ENCODE assay signal across 8 mouse cellular contexts in the genomic region with DNA sequence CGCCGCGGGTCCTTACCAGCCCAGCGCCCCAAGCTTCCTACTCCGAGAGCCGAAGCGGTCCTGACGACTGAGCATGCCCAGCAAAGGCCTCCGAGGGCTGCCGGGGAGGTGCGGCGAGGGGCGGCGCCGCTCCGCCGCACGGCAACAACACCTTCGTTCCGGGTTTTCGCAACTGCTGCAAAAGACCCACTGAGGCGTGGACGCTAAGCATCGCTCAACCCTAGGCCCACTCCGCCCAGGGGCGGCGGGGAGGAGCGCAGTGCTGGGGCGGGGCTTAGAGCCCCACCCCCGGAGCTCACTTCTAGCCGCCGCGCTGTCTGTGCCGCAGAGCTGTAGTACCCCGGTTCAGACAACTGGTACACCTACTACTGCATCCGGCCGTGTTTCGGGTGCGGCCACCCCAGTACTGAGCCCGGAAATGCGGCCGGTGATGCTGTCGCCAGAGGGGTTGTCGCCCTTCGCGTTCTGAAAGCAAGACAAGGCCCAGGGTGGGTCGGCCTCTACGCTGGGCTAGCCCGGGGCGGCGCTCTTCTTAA. TPM values are rescaled to one million over a fixed set of nuclear protein-coding genes. Genes with fewer than 3 reads are reported as not detected.
A peak's percentile ranks its signal among the peaks of the same experiment; 100 is the strongest.
DNase-seq lines count a peak whose midpoint lies in the region; ATAC-seq and TF ChIP-seq lines count a peak whose summit lies in the region.

No protein-coding gene starts in this region.

- peak overlapping the region; percentile 75 for H3K4me2 ChIP-seq in forebrain, embryonic 16.5 days (ENCODE audit: low read length)
- H3K4me2 ChIP-seq in lung, embryonic 14.5 days = peak overlapping the region; percentile 72

- H3K4me3 ChIP-seq in G1E (ENCODE audit: low read depth, low read length) = peak overlapping the region; percentile 93
- peak overlapping the region; percentile 86 for H3K4me3 ChIP-seq in forebrain, embryonic 16.5 days (replicated peaks; ENCODE audit: low read length)
- peak overlapping the region; percentile 70 for H3K4me3 ChIP-seq in layer of hippocampus, adult 2 months
- H3K4me3 ChIP-seq in lung, embryonic 14.5 days (ENCODE audit: low read depth, low read length) = peak overlapping the region; percentile 71
- H3K4me3 ChIP-seq in olfactory bulb, adult 2 months (ENCODE audit: insufficient read depth, low read depth, low read length) = peak overlapping the region; percentile 87
- peak overlapping the region; percentile 98 for H3K4me3 ChIP-seq in thymus, adult 2 months (ENCODE audit: control insufficient read depth, insufficient read depth, low read length)

- peak; percentile 85 for DNase-seq in G1E (ENCODE audit: low spot score)
- DNase-seq in cerebellum, adult 18-20 months = peak; percentile 92 to 93
- peak; percentile 92 to 94 for DNase-seq in heart, postnatal 36 days
- peak; percentile 93 to 94 for DNase-seq in layer of hippocampus, adult 2 months (ENCODE audit: low spot score in 2 of 2)
- DNase-seq in lung, embryonic 14.5 days = peak; percentile 97
- DNase-seq in thymus, adult 2 months = peak; percentile 95

- intact Hi-C loops in heart, postnatal 36 days (cut with DNase I) = loop anchor here (2.0 to 10.0 kb wide), 3 partner anchors 22 to 330 kb away; partner anchors contain the start of gene Spaca6

- WGBS in forebrain, embryonic 16.5 days = under 1% methylated on average over 51 of the region's 51 CpGs
- under 1% methylated on average over 51 of the region's 51 CpGs for WGBS in lung, embryonic 14.5 days
- WGBS in olfactory bulb, adult 2 months = under 1% methylated on average over 51 of the region's 51 CpGs
- under 1% methylated on average over 51 of the region's 51 CpGs for WGBS in thymus, adult 2 months

- ATAC-seq in G1E (ENCODE audit: extremely low read depth, insufficient number of reproducible peaks, low FRiP score, poor library complexity, severe bottlenecking) = peak; percentile 69
- ATAC-seq in forebrain, embryonic 16.5 days = peak; percentile 96
- ATAC-seq in lung, embryonic 14.5 days (ENCODE audit: insufficient read depth) = peak; percentile 97

- TF ChIP-seq CTCF in G1E (IDR thresholded peaks at IDR 0.05; ENCODE audit: low read depth, low read length) = no peak
- peak; percentile 50 for TF ChIP-seq CTCF in layer of hippocampus, adult 2 months (conservative IDR thresholded peaks at IDR 0.05)
- 0 out of 2 replicates have a peak, but pooled peaks have one; percentile 18 for TF ChIP-seq CTCF in lung, embryonic 14.5 days (IDR thresholded peaks at IDR 0.05; ENCODE audit: low read depth)
- 0 out of 2 replicates have a peak, but pooled peaks have one; percentile 25 for TF ChIP-seq CTCF in olfactory bulb, adult 2 months (IDR thresholded peaks at IDR 0.05; ENCODE audit: insufficient read depth, low read depth, low read length)
- 0 out of 2 replicates have a peak, but pooled peaks have one; percentile 45 for TF ChIP-seq CTCF in thymus, adult 2 months (IDR thresholded peaks at IDR 0.05; ENCODE audit: borderline replicate concordance, control insufficient read depth, extremely low read depth, insufficient read depth, low read length, poor library complexity)

- no peaks in the 10 kb centered on the region for H3K27me3 ChIP-seq in G1E (ENCODE audit: insufficient read depth, low read length)
- H3K27me3 ChIP-seq in forebrain, embryonic 16.5 days (replicated peaks; ENCODE audit: control insufficient read depth, insufficient read depth, low read length) = no peaks in the 10 kb centered on the region
- no peaks in the 10 kb centered on the region for H3K27me3 ChIP-seq in lung, embryonic 14.5 days (ENCODE audit: insufficient read depth, low read length)
- no peaks in the 10 kb centered on the region for H3K27me3 ChIP-seq in thymus, adult 2 months (ENCODE audit: control insufficient read depth, insufficient read depth, low read length)

- TF ChIP-seq POLR2A in olfactory bulb, adult 2 months (IDR thresholded peaks at IDR 0.05; ENCODE audit: insufficient read depth, low read depth, low read length) = peak; percentile 73
- TF ChIP-seq POLR2A in thymus, adult 2 months (IDR thresholded peaks at IDR 0.05; ENCODE audit: control insufficient read depth, extremely low read depth, insufficient read depth, low read length, poor library complexity) = peak; percentile 92

- peaks cover 22% of the 10 kb centered on the region for H3K4me1 ChIP-seq in G1E (ENCODE audit: insufficient read depth, low read depth, low read length)
- peaks cover 17% of the 10 kb centered on the region for H3K4me1 ChIP-seq in forebrain, embryonic 16.5 days (replicated peaks; ENCODE audit: control insufficient read depth, insufficient read depth, low read length)
- no peaks in the 10 kb centered on the region for H3K4me1 ChIP-seq in lung, embryonic 14.5 days (ENCODE audit: insufficient read depth)
- peaks cover 3% of the 10 kb centered on the region; the same call in 1 of the 2 replicates for H3K4me1 ChIP-seq in olfactory bulb, adult 2 months (ENCODE audit: control insufficient read depth, insufficient read depth, low read length)
- H3K4me1 ChIP-seq in thymus, adult 2 months (replicated peaks; ENCODE audit: control insufficient read depth, insufficient read depth, low read length) = no peaks in the 10 kb centered on the region; the same call in 1 of the 2 replicates

- H3K9me3 ChIP-seq in G1E (replicated peaks) = 0 out of 2 replicates have a peak, but pooled peaks cover 4% of the 10 kb centered on the region
- no peaks in the 10 kb centered on the region for H3K9me3 ChIP-seq in forebrain, embryonic 16.5 days (ENCODE audit: control insufficient read depth, low read length)
- H3K9me3 ChIP-seq in lung, embryonic 14.5 days (ENCODE audit: low read depth, low read length) = no peaks in the 10 kb centered on the region

- H3K27ac ChIP-seq in forebrain, embryonic 16.5 days (ENCODE audit: low read length) = peak overlapping the region; percentile 100
- H3K27ac ChIP-seq in layer of hippocampus, adult 2 months = peak overlapping the region; percentile 100
- peak overlapping the region; percentile 100 for H3K27ac ChIP-seq in lung, embryonic 14.5 days (ENCODE audit: low read depth)
- peak overlapping the region; percentile 99 for H3K27ac ChIP-seq in olfactory bulb, adult 2 months (ENCODE audit: insufficient read depth, low read depth, low read length)
- peak overlapping the region; percentile 95 for H3K27ac ChIP-seq in thymus, adult 2 months (ENCODE audit: control insufficient read depth, insufficient read depth, low read length)

- H3K9ac ChIP-seq in forebrain, embryonic 16.5 days (replicated peaks; ENCODE audit: low read depth, low read length) = peak overlapping the region; percentile 94
- peak overlapping the region; percentile 92 for H3K9ac ChIP-seq in lung, embryonic 14.5 days

- no peaks in the 10 kb centered on the region for H3K36me3 ChIP-seq in G1E (replicated peaks)
- no peaks in the 10 kb centered on the region for H3K36me3 ChIP-seq in forebrain, embryonic 16.5 days (ENCODE audit: control insufficient read depth, insufficient read depth)
- H3K36me3 ChIP-seq in lung, embryonic 14.5 days (ENCODE audit: insufficient read depth) = no peaks in the 10 kb centered on the region
- no peaks in the 10 kb centered on the region for H3K36me3 ChIP-seq in thymus, adult 2 months (ENCODE audit: control insufficient read depth, insufficient read depth, low read length)

RNA-seq across cellular contexts. Expression of gene Lnpep, which starts 0.4 kb away (rescaled TPM):
- 91.4 and 99.0 TPM in 2 replicates for total RNA-seq in G1E (2014; fragmentation: Nextera tagmentation)
- 54.0 and 62.9 TPM in 2 replicates for total RNA-seq in G1E (2017)
- 5.3 and 7.1 TPM in 2 replicates for polyA plus RNA-seq in G1E (2012)
- 8.0 and 10.3 TPM in 2 replicates for polyA plus RNA-seq in forebrain, embryonic 16.5 days (2015; fragmentation: Nextera tagmentation; extraction: Ambion mirVana)
- 100 to 1,000 TPM; 177 to 190 TPM for total RNA-seq in heart, postnatal 36 days (2021)
- total RNA-seq in layer of hippocampus, adult 2 months (2021) = 100 to 1,000 TPM; 101 to 105 TPM
- 6.7 and 8.4 TPM in 2 replicates for polyA plus RNA-seq in lung, embryonic 14.5 days (2014; fragmentation: Nextera tagmentation; extraction: Ambion mirVana)
- polyA plus RNA-seq in olfactory bulb, adult 2 months (2012; ENCODE audit: insufficient read depth, insufficient read length, low replicate concordance, missing spikeins) = 78.2 and 138 TPM in 2 replicates
- 18.9 and 19.4 TPM in 2 replicates for polyA plus RNA-seq in thymus, adult 2 months (2012; rRNA removed)

Comparison
In these comparisons a context has a peak if more than half of its experiments do, and no peak if none do; other contexts are left out.
1. Peak in every context shown above with its lines: DNase-seq, ATAC-seq, H3K4me3 ChIP-seq and H3K27ac ChIP-seq.